Mouse (Mus musculus) c-Kit-positive CD71-positive TER-119-positive erythroid progenitor cells, embryonic 14.5 days (primary cell): ENCODE results near the gene Ptprs.
A peak's percentile ranks its signal among the peaks of the same experiment; 100 is the strongest.
"Not testable (repeated sequence)": the region's sequence is repeated elsewhere in the genome, so short reads cannot be mapped to it uniquely, and the experiment has no call there.

Source experiments
- DNase-seq: peaks from one replicate; pipeline ENCODE4 v3.0.0-alpha.2; 2013; ENCODE audit warnings: low spot score

Gene Ptprs

DNA sequence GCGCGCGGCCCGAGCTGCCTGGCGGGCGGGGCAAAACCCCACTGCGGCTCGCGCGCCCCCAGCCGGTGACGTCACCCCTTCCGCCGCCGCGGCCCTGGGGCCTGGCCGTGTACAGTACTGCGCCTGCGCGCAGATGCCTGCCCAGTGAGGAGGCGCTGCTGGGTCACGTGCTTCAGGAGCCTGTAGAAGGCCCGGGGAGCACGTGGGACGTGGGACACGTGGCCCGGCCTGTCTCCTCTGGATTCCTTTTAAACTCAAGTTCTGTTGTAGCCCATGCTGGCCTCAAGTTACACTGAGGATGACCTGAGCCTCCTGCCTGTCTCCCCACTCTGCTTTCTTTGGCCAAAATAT lies at the start of gene Ptprs:
Gene Ptprs (minus strand): TSS at position 82 of the 351 bp plus-strand sequence.
- DNase-seq: peak; percentile 40

DNA sequence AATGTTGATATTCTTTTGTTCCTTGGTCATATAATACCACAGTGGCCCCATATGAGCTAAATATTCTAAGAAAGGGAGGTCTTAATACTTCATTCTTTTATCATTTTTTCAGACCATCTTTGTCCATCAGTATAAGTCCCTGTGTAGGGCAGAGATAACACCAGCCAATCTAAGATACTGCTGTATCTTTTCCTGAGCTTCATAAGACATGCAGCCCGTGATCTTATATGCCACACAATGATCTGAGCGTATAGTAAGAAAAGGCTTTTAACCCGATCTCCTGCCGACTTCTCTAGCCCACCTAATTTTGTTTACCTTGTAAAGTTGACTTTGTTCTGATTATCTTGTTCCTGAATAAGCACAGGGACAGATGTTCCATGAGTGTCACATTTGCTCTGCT lies 48.7 kb upstream of the Ptprs start:
- no peak for DNase-seq

DNA sequence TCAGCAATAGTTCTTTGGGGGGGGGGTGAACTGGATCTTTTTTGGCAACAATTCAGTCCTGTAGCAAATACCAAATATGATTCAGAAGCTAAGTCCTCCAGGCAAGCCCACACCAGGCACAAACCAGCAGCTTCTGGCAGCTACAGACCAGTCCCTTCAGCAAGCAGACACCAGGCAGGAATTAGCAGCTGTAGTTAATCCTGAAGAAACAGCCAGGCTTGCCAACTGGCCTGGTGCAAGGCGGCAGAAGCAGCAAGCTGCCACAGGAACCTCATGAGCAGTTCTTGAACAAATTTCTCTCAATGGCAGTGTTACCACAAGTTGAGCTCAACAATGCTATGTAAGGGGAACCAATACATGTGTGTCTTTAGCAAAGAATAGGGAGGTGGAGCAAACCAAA lies 46.5 kb upstream of the Ptprs start:
- no peak for DNase-seq

DNA sequence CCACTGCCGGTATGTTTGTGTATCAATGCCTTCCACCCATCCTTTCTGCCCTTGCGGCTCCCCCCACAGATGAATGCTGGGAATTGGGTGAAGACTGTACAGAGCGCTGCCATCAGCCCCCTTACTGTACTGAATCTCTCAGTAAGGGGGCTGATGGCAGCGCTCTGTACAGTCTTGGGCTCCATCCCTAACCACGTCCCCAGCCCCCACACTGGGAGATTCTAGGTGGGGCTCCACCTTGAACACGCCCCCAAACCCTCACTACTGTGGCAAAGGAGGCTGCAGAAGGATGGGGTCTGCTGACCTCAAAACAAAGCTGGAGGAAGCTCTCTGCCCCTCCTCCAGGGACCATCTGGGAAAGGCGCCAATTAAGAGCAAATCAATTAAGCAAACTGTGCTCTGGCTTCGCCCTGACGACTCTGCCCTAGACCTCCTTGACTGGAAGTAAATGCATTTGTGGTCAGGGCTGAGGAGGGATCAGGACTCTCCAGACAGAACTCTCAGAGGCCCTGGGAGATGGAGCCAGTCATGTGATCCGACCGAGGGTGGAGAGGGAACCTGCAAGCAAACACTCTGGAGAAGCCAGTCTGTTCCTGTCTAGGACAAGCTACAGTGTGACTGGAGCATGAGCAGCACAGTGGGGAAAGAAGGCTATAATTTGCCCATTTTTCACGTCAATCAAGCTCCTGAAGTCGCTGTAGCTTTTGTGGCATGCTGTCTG lies 39.6 kb upstream of the Ptprs start:
- no peak for DNase-seq

DNA sequence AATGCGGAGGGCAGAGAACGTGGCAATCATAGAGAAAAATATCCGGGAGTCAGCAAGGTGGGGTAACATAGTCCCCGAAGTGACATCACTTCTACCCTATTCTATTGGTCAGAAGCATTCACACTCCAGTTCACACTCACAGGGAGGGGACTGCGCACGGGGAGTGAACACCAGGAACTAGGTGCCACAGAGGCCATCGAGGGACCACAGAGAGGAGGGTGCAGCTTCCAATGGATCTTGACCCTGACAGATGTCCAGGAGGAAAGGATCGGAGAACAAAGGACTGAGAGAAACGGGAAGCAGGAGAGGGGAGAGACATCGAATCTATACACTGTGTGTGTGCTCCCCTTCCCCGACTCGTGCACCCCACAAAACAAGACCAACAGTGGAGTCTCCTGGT lies 38.6 kb upstream of the Ptprs start:
- DNase-seq: no peak

DNA sequence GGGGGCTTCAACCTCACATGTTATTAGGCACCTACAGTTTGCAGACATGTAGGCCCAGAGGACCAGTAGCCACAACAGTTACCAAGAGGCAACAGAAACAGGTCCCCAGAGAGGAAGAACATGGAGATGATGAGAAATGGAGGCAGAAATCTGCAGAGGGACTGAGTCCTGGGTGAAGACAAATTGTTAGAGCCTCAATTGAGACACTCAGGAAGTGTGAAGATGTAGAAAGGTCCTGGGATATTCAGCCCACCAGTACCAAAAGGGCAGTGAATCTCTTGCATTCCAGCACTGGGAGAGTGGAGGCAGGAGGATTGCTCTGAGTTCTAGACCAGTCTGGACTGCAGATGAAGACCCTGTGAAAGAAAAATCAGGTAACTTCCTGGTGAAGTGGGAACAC lies 38.0 kb upstream of the Ptprs start:
- no peak for DNase-seq

DNA sequence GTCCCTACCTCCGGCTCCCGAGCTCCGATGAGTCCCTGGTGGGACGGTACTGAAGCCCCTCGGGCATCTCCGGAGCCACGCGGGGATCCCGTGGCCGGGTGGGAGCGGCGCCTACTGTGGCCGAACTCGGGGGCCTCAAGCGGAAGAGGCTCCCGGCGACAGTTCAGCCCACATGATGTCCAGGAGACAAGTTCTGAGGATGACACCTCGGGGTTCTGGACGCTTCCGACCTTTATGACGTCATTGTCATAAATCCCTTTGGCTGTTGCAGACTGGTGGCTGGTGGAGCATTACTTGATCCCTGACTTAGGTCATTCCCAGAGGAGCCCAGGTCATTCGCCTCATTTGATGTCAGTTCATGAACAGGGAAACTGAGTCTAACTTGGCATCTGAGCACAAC lies 36.0 kb upstream of the Ptprs start, which contains the start of gene Znrf4:
Gene Znrf4 (minus strand): TSS at position 122 of the 400 bp plus-strand sequence.
- DNase-seq: no peak

DNA sequence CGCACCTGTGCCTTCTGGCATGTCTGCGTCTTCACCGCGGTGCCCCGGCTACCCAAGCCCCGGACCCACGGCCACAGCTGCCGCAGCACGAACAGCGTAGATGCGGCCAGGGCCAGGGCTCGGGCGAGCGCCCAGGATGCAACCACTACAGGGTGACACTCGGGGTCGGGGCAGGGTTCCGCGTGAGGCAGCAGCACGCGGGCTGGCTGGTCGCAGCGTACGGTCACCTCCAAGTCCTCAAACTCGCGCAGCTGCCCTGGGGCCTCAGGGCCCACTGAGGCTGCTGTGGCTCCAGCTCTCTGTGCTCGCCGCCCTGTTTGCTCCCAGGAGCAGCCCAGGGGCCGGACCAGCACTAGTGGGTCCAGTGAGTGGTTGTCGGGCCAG lies 35.4 kb upstream of the Ptprs start:
- no peak for DNase-seq

DNA sequence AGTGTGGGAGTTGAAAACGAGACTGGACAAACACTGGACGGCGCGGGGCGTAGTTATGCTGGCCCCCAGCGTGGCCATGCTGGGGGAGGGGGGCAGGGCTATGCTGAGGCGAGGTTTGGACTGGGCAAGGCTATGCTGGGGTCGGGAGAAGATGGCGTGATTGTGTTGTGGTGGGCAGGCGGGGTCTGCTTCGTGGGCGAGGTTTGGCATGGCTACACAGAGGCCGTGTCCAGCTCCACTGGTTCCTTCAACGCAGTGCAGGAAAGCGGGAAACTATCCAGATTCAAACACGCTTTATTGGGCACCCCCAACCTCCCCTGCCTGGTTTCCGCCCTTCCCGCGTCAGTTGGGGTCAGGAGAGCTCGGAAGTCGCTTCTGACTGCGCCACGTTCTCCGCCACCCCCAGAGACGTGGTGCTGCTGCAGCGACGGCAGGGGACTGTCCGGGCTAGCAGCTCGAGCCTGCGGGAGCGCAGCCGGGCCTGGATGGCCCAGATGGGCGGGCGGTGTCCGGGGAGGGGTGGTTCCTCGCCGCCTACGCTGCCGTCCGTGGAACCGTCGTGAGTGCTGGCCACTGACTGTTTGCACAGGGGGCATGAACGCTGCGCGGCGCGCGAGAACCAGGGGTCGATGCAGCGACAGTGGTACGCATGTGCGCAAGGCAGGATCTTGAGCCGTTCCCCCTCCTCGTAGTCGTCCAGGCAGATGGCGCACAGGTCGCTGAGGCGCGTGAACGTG lies 34.9 kb upstream of the Ptprs start:
- no peak for DNase-seq

DNA sequence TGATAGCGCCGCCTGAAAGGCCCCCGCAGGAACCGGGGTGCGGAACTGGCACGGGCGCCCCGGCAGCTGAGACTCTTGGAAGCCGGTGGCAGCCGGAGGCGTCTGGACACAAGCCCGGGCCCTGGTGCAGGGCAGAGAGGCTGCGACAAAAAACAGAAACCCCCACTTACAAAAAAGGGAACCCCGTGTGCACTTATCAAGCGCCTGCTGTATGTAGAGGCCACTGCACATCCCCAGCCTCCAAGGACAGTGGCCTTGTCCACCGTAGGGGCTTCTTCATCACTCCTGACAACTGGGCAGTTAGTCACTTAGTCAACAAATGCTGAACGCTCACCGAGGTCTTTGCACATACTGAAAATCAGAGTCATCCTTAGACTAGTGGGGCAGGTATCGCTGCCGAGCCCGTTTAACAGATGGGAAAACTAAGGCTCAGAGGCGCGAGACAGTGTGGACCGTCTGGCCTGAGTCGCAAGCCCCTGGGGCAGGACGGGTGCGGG lies 34.2 kb upstream of the Ptprs start:
- no peak for DNase-seq

DNA sequence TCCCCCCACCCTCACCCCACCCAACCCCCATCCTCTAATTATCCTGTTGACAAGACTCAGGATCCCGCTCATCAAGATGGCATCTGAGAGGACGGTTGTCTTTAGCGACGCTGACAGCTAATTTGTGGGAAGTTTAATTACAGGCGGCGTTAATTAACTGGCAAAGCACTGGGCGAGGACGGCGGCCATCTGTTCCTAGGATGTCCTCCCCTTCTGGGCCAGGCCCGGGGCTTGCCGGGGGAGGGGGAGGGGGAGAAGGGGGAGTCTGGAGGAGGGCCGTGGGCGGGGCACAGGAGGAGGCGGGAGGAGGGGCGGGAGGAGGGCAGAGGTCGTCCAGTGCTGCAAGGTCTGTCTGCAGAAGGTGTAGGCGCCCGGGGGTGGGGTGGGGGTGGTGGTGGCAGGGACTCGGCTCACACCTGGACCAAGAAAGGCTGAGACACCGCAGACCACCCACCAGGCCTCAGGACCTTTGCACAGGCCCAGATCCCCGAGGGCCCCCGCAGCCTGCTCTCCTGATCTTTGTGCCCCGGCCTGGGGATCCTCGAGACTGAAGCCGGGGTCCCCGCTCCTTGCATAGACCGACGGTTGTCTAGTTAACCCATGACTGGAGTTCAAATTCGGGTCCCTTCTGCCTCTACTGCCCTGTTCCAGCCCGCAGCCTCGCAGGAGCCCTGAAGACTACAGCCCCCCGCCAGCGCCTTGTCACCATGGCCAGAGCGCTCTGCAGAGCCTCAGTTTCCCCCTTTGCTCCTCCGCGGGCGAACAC lies 33.6 kb upstream of the Ptprs start:
- no peak for DNase-seq

DNA sequence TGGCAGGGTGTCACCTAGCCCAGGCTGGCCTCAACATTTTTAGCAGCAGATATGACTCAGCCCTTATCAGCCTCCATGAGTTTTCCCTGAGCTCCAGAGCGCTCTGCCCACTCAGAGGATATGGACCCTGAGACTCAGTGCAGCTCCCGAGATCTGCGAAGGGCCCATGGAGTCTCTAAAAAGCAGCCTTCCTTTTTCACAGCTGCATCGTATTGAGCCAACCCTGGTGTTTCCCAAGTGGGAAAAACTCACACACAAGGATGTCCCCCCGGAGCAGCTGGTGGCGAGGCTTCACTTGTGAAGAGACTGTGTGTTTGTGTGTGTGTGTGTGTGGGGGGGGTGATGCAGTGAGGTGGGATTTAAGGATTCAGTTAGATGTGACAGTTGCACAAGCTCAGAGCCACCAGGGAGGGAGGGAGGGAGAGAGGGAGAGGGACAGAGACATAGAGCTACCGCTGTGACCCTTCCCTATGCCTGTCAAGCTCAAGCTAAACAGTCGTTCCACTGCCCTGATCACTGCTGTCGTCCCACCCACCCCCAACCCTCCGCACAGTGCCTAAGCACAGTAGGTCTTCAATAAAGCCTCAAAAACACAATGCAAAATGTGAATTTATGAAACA lies 32.8 kb upstream of the Ptprs start:
- DNase-seq: no peak

DNA sequence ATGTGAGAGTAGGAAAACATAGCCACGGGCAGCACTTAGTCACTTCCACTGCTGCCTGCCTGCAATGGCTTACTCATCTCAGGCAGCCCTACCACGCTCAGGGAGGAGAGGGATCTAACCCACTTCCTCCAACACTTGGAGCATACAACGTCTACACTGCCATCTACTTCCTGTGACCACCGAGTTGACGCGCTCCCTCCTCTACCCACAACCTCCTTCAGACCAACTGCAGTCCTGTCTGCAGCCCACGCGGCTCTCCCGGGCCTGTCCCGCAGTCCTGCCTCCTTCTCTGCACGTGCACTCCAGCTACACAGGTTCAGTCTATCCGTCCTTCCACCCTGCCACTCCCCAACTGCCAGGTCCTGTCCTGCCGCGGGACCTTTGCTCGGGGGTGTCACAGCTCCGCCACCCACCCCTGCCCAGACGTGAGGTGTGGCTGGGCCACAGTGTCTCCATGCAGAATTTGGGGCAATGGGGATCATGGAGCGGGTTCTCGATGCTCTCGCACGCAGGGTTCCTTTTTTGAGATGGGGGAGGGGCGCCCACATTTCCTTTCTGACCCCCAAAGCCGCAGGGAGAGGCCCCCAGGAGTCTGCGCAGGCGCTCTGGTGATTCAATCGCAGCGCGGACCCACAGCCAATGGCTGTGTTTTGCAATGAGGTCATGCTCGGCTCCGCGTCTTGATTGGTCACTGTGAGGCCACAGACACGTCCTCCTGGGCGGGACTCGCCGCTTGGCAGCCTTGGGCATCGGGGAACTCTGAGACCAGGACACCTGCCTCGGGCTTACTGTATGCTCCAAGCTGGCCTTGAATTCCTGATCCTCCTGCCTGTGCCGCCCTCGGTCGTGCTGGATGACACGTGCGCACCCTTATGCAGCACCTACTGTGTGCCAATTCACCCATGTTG lies 31.1 kb upstream of the Ptprs start:
- DNase-seq: peak; percentile 75

DNA sequence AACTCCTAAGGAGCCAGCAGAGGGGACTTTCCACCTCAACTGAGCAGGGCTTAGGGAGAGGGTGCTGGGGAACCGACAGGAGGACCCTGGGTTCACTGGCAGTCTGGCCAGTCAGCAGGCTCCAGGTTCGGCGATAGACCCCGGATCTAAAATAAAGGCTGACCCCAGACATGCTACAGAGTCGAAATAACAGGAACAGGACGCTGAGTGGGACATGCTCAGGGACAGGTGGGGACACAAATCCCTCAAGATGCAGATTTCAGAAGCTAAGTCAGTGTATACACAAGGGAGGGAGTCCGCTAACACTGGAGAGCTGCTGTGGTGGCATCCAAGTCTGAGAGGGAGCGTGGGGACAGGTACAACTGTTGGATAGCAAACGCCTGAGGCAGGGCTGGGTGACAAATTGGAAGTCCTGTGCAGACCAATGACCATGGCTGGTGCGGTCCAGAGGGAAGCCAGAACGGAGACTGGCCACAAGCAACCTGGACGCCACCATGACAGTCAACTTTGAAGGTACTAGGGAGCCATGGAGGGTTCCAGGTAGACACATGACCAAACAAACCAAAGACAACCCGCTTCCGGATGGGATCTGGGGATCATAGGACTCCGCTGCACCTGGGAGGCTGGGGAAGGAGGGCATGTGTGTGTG lies 30.3 kb upstream of the Ptprs start:
- DNase-seq: no peak

DNA sequence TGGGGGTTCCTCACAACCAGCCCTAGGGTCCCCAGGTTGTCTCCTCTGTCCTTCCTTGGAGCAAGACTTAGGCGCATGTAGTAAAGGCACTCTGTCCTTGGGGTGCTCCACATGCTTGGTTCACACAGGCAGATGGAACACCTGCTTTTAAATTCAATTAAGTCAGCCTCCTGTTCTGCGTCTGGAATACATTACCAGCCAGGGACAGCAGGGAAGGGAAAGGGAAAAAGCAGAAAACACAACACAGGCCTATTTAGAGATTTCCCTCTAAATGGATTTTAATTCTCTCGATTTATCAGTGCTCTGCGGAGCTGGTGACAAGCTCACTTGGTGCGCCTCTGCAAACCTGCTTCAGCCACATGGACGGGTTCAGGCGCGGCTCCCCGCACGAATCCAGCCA lies 29.1 kb upstream of the Ptprs start:
- no peak for DNase-seq

DNA sequence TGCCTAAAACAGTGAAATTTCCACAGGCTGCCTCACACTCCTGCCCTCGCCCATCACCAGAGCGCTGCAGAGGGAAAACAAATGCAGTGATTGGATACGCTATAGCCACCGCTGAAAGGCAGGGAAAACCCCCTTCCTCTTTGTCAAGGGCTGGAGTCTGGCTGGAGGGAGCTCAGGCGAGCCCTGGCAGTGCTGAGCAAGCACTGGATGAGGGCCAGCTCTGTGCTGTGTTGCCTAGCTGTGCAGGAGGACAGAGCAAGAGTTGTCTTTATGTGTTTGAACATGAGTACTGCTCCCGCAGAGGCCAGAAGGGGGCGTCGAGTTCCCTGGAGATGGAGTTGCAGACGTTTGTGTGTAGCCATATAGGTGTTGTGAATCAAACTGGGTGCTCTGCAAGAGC lies 26.2 kb upstream of the Ptprs start:
- DNase-seq: no peak

DNA sequence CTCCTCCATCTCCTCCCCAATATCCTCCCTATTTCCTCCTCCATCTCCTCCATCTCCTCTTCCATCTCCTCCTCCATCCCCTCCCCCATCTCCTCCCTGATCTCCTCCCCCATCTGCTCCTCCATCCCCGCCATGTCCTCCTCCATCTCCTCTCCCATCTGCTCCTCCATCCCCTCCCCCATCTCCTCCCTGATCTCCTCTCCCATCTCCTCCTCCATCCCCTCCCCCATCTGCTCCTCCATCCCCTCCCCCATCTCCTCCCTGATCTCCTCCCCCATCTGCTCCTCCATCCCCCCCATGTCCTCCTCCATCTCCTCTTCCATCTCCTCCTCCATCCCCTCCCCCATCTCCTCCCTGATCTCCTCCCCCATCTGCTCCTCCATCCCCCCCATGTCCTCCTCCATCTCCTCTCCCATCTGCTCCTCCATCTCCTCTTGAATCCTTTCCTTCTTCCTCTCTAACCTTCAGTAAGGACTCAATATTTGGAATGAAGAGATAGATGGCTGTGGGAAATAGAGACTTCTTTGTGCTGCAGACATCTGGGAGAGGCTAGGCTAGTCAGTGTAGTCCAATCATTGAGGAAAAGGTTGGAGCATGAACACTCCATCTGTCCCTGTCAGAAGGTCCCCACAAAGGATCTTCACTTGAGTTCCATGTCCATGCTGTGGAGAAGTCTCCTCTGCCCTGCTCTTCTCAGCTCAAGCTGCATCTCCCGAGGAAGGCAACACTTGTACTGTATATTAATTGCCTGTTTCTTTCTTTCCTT lies 25.5 kb upstream of the Ptprs start:
- DNase-seq: not testable (repeated sequence)

DNA sequence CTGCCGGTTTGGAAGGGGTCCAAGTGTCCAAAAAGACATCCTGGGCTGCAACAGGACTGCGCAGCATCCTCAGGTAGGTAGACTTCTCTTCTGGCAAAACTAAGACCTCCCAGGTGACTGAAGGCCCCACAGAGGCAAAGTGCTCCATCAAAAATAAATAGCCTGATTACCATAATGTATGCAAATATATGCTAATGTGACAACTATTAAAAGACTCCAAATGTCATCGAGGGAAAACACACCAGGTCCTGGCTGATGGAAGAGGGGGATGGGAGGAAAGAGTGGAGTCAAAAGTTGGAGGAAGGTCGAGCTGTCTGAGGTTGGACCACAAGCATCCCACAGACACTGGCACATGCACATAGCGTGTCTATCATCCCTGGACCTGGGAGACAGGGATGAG lies 22.9 kb upstream of the Ptprs start:
- DNase-seq: no peak

DNA sequence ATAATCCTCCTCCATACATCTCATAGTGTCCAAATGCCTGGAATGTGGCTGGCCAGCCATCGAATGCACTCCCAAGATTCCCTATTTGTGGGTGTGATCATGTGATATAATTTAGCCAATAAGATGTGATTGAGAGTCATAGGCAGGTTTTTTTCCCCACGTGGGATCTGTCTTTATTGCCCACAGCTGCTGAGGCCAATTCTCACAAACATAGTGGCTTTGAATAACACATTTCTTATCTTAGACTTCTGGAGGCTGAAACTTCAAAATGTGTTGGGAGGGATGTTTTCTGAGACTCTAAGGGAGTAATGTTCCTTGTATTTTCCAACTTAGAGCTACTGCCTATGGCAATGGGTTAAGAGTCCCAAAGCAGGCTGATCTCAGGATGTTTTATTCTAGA lies 18.2 kb upstream of the Ptprs start:
- DNase-seq: no peak

DNA sequence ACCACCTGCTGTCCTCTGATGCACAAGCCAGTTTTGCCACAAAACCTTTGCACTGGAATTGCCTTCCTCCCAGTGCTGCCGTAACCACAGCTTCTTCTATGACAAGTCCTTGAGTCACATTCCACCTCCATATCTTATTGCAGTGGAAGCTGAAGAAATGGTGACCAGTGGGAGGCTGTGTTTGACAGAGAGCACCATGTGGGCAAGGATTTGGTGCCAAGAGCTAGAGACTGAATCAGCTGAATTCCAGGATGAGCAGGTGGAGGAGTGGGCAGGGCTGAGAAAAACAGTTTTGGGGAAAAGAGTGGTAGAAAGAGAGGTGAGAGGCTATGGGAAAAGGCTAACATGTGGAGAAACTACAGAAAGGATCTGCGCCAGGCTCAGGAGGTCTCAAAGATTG lies 17.6 kb upstream of the Ptprs start:
- no peak for DNase-seq
